Mouse (Mus musculus): ENCODE measurements at regions not wholly inside any gene's neighbourhood (a gene's known extent, or its start where the extent isn't known, plus 50 kb on each side); places are given as distances from the start of the nearest gene placed in this dataset.

DNA sequence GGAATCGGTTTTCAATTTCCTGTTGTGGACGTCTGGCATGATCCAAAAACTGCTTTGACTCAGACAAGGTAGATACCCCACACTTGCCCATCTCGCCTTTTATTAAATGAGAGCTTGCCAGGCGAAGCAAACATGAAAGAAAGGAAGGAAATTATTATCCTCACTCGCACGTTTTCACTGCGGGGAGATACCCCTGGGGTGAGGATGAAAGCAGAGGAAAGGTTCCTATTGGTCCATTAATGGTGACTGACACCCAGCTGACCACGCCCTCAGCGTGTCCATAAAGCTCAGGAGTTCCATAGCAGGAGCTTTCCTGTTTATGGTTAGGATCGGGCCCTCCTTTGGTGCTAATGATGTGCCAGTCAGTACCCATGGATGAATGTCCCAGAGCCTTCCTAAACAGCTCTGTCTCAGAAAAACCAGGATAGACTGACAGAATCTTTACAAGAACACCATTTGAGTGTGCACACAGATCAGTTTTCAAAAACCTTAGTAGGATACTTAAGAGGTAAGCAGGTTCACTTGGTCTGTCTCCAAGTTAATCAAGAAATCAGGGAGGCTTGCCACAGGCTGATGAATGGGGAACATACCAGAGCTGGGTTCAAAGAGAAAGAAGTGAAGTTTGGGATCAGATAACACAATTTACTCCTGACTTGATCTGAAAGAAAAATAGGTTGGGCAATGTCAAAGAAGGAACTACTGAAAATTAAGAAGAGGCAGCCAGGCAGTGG lies 130.7 kb upstream of the Nebl start:
- H3K79me2 ChIP-seq (replicated peaks; ENCODE audit: control insufficient read depth, extremely low read depth, insufficient read depth, poor library complexity, severe bottlenecking) = no peaks in the 10 kb centered on the region
- DNase-seq (ENCODE audit: extremely low read depth) = peak; percentile 11
- no peaks in the 10 kb centered on the region for H3K27me3 ChIP-seq (replicated peaks)
- in situ Hi-C loops (cut with MboI; ENCODE audit: low pct_ligation_motif_present, low pct_unique_long_range_greater_than_20kb, low sequenced_read_pairs) = no loop called here
- dilution Hi-C loops (cut with MboI; ENCODE audit: extremely low pct_ligation_motif_present, extremely low pct_unique_long_range_greater_than_20kb, low sequenced_read_pairs) = no loop called here
- peak overlapping the region; percentile 69 for H3K4me2 ChIP-seq (ENCODE audit: insufficient read depth, low read depth, poor library complexity, severe bottlenecking)
- H3K9me3 ChIP-seq (replicated peaks; ENCODE audit: low read length) = no peaks in the 10 kb centered on the region
- peak overlapping the region in 1 of 3 experiments; percentile 13 for H3K4me3 ChIP-seq (replicated peaks in 1 of 3; ENCODE audit: low read depth in 2 of 3, low read length in 2 of 3, poor library complexity in 1 of 3)
- H3K9ac ChIP-seq (ENCODE audit: insufficient read depth, low read depth) = no peak overlapping the region; the same call in 1 of the 2 replicates
- TF ChIP-seq BHLHE40 (IDR thresholded peaks at IDR 0.05; ENCODE audit: low read depth, low read length) = peak; percentile 67
- no peak for TF ChIP-seq SMC3 (IDR thresholded peaks at IDR 0.05; ENCODE audit: low read depth, low read length)
- 0 out of 2 replicates have a peak, but pooled peaks have one; percentile 41 for TF ChIP-seq MAX (IDR thresholded peaks at IDR 0.05; ENCODE audit: low read length)
- TF ChIP-seq RAD21 (IDR thresholded peaks at IDR 0.05; ENCODE audit: low read depth, low read length) = no peak
- H3K36me3 ChIP-seq (replicated peaks in 1 of 2; ENCODE audit: control insufficient read depth in 1 of 2, insufficient read depth in 1 of 2, low read length in 1 of 2) = no peaks in the 10 kb centered on the region
- H3K27ac ChIP-seq (ENCODE audit: insufficient read depth, low read depth) = no peak overlapping the region
- H3K4me1 ChIP-seq (ENCODE audit: control insufficient read depth in 1 of 2, insufficient read depth in 2 of 2) = peaks cover 2 to 26% of the 10 kb centered on the region in 2 experiments; a peak in 2 of 4 replicates

DNA sequence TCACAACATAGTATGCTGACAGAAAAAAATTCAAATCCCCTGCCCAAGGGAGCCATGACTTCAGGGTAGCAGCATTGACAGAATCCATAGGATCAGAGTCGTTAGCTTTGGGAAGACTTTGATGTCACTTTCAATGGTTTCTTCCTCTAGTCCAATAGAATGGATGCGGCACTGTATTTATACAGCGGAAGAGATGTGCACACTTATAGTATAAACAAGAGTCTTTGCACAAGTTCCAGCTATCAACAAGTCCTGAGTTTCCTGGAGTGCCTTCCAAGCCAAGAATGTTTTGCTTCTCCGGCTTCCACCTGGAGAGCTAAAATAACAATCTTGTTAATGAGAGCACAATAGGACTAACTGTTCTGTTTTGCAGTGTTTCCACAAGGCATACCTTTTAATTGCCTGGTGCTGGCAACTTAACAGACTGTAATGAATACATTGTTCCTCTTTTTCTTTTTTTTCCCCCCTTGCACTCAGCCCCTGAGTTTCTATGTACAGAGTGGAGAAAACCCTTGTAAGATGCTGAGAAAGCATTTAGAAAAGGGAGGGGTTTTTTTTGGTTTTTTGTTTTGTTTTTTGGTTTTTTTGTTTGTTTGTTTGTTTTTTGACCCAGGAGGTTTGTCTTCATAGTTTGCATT lies 129.8 kb upstream of the Nebl start:
- Histone ChIP-seq H3K4me3 (replicated peaks in 1 of 3; ENCODE audit: low read depth in 2 of 3, low read length in 2 of 3, poor library complexity in 1 of 3) (no peak overlapping the region), H3K9ac (ENCODE audit: insufficient read depth, low read depth) (no peak overlapping the region), H3K27me3 (replicated peaks) (no peaks in the 10 kb centered on the region), H3K36me3 (replicated peaks in 1 of 2; ENCODE audit: control insufficient read depth in 1 of 2, insufficient read depth in 1 of 2, low read length in 1 of 2) (no peaks in the 10 kb centered on the region), H3K4me2 (ENCODE audit: insufficient read depth, low read depth, poor library complexity, severe bottlenecking) (no peak overlapping the region; the same call in 1 of the 2 replicates), H3K4me1 (ENCODE audit: control insufficient read depth in 1 of 2, insufficient read depth in 2 of 2) (peaks cover 2 to 24% of the 10 kb centered on the region in 2 experiments; a peak in 2 of 4 replicates), H3K27ac (ENCODE audit: insufficient read depth, low read depth) (no peak overlapping the region), H3K79me2 (replicated peaks; ENCODE audit: control insufficient read depth, extremely low read depth, insufficient read depth, poor library complexity, severe bottlenecking) (no peaks in the 10 kb centered on the region), H3K9me3 (replicated peaks; ENCODE audit: low read length) (no peaks in the 10 kb centered on the region)
- in situ Hi-C loops (cut with MboI; ENCODE audit: low pct_ligation_motif_present, low pct_unique_long_range_greater_than_20kb, low sequenced_read_pairs) (no loop called here), dilution Hi-C loops (cut with MboI; ENCODE audit: extremely low pct_ligation_motif_present, extremely low pct_unique_long_range_greater_than_20kb, low sequenced_read_pairs) (no loop called here)
- peak; percentile 38 for DNase-seq (ENCODE audit: extremely low read depth)
- TF ChIP-seq ZNF384 (IDR thresholded peaks at IDR 0.05; ENCODE audit: low read depth, low read length) (peak; percentile 37; the same call in 1 of the 2 replicates), MAFK (IDR thresholded peaks at IDR 0.05; ENCODE audit: insufficient replicate concordance, low read length) (peak; percentile 63; the same call in 1 of the 2 replicates), ETS1 (conservative IDR thresholded peaks at IDR 0.05; ENCODE audit: low read depth, low read length) (no peak)

DNA sequence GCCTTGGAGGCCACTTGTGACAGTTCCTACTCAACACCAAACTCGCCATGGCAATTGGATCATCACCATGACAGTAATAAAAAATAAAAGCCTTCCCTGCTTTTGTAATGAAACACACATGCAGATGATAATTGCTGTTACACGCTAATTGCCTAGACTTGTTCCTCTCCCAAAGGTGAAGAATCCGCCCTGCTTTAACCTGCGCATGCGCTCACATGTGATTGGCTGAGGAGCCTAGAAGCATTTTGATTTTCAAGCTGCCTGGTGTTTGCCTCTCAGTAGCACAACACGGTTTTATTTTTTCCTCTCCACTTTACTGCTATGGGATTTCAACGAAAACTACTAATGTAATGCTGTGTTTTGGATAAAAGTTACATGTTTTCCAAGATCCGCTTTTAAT lies 128.0 kb upstream of the Nebl start:
- in situ Hi-C loops (cut with MboI; ENCODE audit: low pct_ligation_motif_present, low pct_unique_long_range_greater_than_20kb, low sequenced_read_pairs) (no loop called here), dilution Hi-C loops (cut with MboI; ENCODE audit: extremely low pct_ligation_motif_present, extremely low pct_unique_long_range_greater_than_20kb, low sequenced_read_pairs) (no loop called here)
- DNase-seq (ENCODE audit: extremely low read depth) = no peak
- Histone ChIP-seq H3K4me1 (ENCODE audit: control insufficient read depth in 1 of 2, insufficient read depth in 2 of 2) (peaks cover 2 to 31% of the 10 kb centered on the region in 2 experiments; a peak in 2 of 4 replicates), H3K79me2 (replicated peaks; ENCODE audit: control insufficient read depth, extremely low read depth, insufficient read depth, poor library complexity, severe bottlenecking) (no peaks in the 10 kb centered on the region), H3K36me3 (replicated peaks in 1 of 2; ENCODE audit: control insufficient read depth in 1 of 2, insufficient read depth in 1 of 2, low read length in 1 of 2) (no peaks in the 10 kb centered on the region), H3K9ac (ENCODE audit: insufficient read depth, low read depth) (no peak overlapping the region), H3K27ac (ENCODE audit: insufficient read depth, low read depth) (no peak overlapping the region), H3K4me3 (replicated peaks in 1 of 3; ENCODE audit: low read depth in 2 of 3, low read length in 2 of 3, poor library complexity in 1 of 3) (no peak overlapping the region), H3K9me3 (replicated peaks; ENCODE audit: low read length) (no peaks in the 10 kb centered on the region), H3K4me2 (ENCODE audit: insufficient read depth, low read depth, poor library complexity, severe bottlenecking) (no peak overlapping the region), H3K27me3 (replicated peaks) (no peaks in the 10 kb centered on the region)
- TF ChIP-seq ZC3H11A (IDR thresholded peaks at IDR 0.05; ENCODE audit: low read depth, low read length) = no peak
- no peak for TF ChIP-seq MEF2A (IDR thresholded peaks at IDR 0.05; ENCODE audit: borderline replicate concordance, low read depth, low read length)
- TF ChIP-seq ETS1 (conservative IDR thresholded peaks at IDR 0.05; ENCODE audit: low read depth, low read length) = no peak
- no peak for TF ChIP-seq BHLHE40 (IDR thresholded peaks at IDR 0.05; ENCODE audit: low read depth, low read length)
- no peak for TF ChIP-seq EP300 (IDR thresholded peaks at IDR 0.05; ENCODE audit: low read length)
- TF ChIP-seq NELFE (IDR thresholded peaks at IDR 0.05; ENCODE audit: low read depth, low read length) = no peak
- no peak for TF ChIP-seq ZNF384 (IDR thresholded peaks at IDR 0.05; ENCODE audit: low read depth, low read length)
- no peak for TF ChIP-seq GABPA (IDR thresholded peaks at IDR 0.05; ENCODE audit: insufficient replicate concordance, low read depth, low read length)
- no peak for TF ChIP-seq JUND (conservative IDR thresholded peaks at IDR 0.05; ENCODE audit: low read depth, low read length)
- no peak for TF ChIP-seq KAT2A (IDR thresholded peaks at IDR 0.05; ENCODE audit: insufficient replicate concordance, low read length)
- TF ChIP-seq MAFK (IDR thresholded peaks at IDR 0.05; ENCODE audit: insufficient replicate concordance, low read length) = no peak
- no peak for TF ChIP-seq MAZ (IDR thresholded peaks at IDR 0.05; ENCODE audit: low read depth, low read length)
- TF ChIP-seq RAD21 (IDR thresholded peaks at IDR 0.05; ENCODE audit: low read depth, low read length) = no peak
